Mouse (Mus musculus) erythroid progenitor cell, adult 5-6 weeks (primary cell): ENCODE results near the gene Tmem259. TPM values are rescaled to one million over a fixed set of nuclear protein-coding genes. Genes with fewer than 3 reads are reported as not detected.
A peak's percentile ranks its signal among the peaks of the same experiment; 100 is the strongest.

Experiments used
- ATAC-seq: replicated peaks from 2 replicates; pipeline ENCODE4 v1.8.0; 2016; ENCODE audit warnings: moderate number of reproducible peaks, mild to moderate bottlenecking, moderate TSS enrichment, inconsistent platforms; ENCODE audit not compliant: poor library complexity, low FRiP score, severe bottlenecking
- total RNA-seq, 2 experiments: library from RNA; stranded (forward) in 1 of 2; stranded (reverse) in 1 of 2; fragments of 150-400 nt in 1 of 2; fragments of 186-747, 209-891 nt in 1 of 2; gene quantifications; 2 replicates each; pipeline versions ENCODE4 v1.2.3 to v1.2.4; 2015 to 2017; ENCODE audit warnings: low replicate concordance in 2 of 2

Gene Tmem259
- total RNA-seq, 2 experiments from 2014 or later: 49.2 to 57.0 TPM

DNA sequence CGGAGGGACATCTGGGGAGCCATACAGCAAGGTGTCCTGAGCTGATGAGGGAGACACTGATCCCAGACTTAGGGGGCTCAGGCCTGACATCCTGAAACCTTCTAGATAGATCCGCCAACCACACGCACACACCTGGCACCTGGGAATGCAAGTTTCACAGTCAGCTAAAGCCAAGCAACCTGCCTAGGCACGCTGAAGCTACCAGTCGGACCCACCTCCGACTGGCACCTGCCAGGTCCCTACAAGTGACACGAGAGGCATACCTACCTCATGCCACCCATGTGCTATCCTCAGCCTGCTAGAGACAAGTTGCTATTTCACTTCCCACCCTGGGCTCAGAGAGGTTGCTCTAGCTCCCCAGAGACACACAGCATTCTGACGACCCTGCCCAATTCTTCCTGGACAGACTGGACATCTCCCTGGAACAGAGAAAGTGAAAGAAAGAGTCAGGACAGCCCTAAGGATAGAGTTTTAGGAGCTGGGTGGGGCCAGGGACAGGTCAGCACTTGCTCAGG, 5.2 kb upstream of the Tmem259 start:
- ATAC-seq: no peak

DNA sequence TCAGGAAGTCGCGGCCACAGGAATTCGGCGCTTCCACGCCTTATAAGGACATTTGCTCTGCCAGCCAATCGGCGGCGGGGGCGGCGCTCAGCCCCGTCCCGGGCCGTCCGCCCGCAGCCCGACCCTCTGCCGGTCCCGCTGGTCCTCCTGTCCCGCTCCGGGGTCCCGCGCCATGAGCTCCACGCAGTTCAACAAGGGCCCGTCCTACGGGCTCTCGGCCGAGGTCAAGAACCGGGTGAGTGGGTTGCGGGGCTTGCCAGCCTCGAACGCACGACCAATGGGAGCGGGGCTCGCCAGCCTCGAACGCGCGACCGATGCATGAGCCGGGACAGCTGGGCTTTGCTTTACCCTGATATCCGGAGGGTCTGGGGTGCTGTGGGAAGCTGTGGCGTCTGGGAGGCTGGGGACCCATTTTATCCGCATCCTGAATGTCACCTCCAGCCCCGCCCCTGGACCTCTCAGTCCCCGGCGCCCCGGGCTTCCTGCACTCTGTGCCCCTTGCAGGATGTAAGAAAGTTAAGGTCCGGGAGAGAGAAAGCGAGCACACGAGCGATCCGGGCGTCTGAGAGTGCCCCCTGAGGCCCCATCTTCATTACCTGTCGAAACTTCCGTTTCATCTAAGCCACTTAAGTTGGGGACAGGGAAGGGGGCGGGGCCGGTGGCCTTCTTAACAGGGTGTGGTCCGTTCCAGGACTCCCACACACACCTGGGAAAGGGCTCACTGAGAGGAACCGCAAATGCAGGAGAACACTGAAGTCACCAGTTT, 4.6 kb upstream of the Tmem259 start, which contains the start of gene Cnn2:
TSS of gene Cnn2 (plus strand) at position 79 of the 766 bp plus-strand sequence.
- no peak for ATAC-seq

DNA sequence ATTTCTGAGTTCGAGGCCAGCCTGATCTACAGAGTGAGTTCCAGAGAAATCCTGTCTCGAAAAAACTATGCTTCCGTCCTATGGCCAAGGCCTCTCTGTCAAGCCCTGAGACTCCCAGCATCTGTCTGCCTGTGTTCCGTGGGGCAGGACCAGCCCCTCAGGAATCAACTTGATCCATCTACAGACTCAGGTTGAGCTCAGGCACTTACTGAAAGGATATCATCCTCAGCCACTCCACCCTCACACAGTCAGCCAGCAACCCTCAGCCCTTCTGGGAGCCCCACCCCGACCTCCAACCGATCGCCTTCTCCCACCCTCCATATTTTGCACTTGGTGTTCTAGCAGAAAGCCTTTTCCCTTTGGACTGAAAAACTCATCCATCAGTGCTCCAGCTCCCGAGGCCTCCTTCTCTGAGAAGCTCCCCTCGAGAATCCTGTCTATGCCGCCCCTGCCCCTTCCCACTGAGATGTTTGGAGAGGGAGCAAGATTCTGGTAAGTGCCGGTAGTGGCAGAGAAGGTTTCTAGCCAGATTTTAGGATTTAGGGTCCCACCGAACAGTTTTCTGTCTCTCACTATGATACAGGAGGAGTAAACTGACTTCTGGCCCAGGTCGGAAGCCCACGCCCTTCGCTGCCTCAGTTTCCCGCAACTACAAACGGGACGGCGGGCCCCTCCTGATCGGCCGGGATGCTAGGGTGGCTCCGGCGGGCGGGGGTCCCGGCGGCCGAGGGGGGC, 3.8 kb upstream of the Tmem259 start:
- ATAC-seq: no peak

DNA sequence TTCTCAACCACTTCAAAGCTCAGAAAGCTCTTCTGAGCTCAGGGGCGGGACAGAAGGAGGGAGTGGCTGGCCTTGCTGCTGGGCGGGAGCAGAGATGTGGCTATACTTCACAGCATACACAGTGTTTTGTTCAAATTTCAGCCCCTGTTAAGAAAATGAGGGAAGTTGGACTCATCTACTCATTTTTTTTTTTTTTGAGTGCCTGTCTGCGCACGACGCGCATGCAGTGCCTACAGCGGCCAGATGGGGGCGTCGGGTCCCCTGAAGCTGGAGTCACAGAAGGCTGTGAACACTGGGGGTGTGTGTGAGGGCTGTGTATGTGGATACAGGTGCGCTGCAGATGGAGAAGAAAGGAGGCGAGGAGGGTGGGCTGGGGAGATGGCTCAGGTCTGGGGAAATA, 2.8 kb upstream of the Tmem259 start:
- peak; percentile 31 for ATAC-seq

DNA sequence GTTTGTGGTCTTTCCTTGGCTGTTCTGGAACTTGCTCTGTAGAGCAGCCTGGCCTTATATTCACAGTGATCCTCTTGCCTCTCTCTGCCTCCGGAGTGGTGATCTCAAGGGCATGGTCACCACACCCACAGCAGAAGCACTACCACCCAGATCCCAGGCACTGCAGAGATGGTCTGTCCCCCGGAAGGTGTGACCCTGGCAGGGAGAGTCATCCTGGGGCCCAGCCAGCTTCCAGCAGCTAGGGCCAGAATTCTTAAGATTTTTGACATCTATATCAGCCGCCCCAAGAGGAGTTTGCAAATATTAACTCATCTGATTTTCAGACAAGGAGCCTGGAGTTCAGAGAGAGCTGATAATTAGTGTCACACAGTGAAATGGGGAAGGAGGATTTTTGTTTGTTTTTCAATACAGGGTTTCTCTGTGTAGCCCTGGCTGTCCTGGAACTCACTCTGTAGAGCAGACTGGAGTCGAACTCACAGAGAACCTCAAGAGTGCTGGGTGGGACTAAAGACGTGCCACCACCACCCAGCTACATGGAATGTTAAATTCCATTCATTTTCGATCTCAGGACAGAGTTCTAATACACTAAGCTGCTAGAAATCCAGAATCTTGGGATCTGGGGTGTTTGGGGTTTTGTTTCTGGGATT, 2.2 kb upstream of the Tmem259 start:
- ATAC-seq: peak; percentile 52

DNA sequence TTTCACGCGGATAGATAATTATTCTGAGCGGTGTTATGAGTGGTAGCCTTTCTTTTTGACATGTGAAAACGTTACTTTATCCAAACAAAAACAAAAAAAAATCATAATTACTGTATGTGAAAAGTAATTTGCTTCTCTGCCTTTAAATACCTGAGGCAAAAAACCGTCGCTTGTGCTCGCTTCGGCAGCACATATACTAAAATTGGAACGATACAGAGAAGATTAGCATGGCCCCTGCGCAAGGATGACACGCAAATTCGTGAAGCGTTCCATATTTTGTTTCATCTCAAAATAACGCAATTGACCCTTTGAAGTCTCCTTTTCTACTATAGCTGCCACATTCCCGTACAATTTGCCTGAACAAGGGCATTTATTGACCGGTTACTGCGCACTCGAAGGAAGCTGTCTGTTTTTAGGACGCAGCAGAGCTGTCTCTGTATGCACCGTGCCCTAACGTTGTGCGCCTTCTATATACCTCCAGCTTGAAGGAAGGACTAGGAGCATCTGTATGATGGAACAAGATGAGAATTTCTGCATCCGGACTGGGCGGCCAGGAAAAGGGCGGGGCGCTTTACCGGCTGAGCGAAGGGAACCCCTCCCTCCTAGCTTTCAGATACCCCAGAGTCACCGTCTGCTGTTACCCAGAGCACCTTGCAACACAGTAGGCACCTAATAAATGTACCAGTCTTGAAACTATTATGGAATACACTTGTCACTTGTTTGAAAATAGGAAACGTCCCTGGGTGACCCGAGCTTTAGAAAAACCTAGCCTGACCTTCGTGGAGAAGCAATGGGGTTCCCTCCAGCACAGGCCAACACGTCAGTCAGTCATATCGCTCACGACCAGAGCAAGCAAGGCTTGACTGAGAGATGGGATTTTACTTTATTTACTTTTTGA, 1.5 kb upstream of the Tmem259 start:
- ATAC-seq: peak; percentile 53

DNA sequence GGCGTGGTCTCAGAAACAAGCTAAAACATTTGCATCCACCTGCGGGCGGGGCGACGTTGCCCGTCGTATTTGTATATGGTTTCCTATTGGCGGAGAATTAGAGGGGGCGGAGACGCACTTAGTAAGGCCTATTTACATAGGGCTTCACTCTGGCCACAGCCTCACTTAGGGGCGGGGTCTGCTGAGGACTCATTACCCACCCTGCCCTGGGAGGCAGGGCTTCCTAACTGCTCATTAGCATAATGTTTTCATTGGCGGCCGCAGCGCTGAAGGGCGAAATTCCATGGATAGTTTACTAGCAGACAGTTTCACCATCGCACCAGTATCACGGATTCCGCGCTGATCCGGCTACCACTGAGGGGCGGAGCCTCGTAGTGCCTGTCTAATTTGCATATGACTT, 741 bp upstream of the Tmem259 start:
- peak; percentile 70 for ATAC-seq

DNA sequence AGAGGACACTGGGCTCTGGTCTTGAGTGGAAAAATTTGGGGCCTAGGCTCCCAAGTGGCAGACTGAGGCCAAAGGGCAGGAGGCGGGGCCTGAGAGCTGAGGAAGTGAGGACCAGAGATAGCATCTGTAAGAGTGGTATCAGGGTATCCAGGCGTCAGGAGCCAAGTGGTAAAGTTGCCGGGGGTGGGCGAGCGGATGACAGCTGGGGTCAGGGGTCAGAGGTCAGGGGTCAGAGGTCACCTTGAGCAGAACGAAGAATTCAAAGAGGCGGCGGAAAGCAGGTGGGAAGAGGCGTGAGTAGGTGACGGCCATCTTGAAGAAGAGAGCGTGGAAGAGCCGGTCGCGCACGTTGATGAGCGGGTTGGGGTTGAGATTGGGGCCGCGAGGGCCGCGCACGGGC, 460 bp downstream of the Tmem259 start:
- ATAC-seq: no peak

DNA sequence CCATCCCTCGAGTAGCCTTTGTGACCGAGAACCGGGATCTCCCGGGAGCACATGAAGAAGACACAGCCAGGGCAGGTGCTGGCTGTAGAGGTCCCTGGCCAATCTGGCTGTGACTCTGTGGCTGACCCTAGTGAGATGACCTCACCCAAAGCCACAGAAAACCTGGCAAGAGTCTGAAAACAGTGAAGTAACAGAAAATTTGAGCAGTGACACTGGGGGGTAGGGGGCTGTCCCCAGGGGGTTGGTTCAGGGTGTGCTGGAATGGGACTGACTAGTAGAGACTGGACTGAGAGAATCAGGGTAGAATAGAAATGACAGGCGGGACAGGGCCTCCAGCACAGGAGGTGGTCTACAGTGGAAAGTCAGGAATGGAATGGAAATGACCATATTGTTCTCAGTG, 925 bp downstream of the Tmem259 start:
- ATAC-seq: no peak

DNA sequence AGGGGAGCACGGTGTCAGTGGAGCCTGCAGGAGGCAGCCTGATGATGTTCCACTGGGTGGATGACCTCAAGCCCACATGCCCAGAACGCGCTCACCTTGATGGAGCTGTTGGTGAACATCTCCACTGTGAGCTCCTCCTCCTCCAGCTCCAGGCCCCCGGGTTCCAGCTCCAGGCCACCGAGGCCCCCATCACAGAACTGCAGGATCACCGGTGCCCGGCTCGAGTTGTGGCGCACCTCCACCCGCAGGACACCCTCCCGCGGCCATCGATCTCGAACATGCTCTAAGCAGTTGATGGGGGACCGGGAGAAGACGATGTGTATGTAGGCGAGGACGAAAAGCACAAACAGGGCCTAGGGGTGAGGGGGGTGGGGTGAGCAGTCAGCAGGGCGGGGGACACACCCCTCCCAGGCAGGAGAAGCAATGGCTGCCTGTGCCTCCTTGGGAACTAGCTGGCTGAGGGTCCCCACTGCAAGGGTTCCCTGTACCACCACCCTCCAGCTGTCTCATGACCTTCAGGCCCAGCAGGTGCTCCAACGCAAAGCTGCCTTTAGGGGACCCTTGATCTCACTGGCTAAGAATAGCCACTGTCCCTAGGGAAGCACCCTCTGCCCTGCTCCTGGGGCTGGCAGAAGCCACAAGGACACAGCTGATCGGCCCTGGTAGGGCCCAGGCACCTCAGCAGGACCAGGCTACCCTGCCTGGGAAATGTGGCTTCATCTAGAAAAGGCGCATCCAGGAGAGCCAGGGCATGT, 4.6 kb downstream of the Tmem259 start:
- no peak for ATAC-seq

DNA sequence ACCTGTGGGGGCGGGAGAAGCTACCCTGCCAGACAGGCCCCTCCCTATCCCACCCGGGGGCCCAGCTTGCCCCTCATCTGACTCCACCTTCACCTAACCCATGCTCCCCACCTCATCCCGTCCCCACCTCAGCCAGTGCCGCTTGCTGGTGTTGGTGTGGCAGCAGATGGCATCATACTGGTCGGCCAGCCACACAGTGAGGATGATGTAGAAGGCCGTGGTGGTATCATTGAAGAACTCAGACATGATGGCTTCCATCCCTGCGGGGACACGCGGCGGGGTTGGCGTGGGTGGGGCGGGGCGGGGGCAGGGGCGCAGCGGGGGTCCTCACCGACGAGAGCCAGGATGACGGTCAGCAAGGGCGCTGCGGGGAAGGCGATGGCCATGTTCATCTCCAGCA, 6.1 kb downstream of the Tmem259 start:
- no peak for ATAC-seq

DNA sequence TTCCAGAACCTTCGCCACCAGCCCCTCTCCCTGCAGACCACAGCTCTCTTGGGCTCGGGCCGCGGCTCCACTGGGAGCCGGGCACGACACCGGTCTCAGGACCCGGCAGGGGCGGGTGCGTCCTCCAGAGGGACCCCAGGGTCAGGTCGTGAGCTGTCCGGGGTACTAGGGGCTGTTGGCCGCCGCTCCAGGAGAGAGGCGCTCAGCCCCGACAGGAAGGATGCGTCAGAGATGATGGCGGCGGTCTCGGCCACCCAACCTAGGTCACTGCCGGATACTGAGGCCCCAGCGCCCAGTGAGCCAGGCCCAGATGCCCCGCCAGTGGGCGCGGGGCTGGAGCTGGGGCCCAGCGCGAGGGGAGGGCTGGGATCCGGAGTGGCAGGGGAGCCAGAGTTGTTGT, 6.8 kb downstream of the Tmem259 start:
- ATAC-seq: no peak

DNA sequence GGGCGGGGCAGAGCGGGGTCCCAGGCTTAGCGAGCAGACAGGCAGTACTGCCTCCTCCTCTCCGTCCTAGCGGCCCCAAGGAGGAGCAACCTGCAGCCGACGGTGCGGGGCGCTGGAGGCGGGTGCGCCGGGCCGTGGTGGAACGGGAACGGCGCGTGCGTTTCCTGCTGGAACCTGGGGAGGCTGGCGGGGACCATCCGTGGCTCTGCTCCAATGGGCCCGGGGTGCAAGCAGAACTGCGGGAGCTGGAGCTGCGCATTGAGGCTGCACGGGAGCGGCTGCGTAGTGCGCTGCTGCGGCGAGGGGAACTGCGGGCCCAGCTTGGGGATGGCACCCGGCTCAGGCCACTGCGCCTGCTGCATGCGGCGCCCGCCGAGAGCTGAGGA, 7.4 kb downstream of the Tmem259 start:
- ATAC-seq: no peak

DNA sequence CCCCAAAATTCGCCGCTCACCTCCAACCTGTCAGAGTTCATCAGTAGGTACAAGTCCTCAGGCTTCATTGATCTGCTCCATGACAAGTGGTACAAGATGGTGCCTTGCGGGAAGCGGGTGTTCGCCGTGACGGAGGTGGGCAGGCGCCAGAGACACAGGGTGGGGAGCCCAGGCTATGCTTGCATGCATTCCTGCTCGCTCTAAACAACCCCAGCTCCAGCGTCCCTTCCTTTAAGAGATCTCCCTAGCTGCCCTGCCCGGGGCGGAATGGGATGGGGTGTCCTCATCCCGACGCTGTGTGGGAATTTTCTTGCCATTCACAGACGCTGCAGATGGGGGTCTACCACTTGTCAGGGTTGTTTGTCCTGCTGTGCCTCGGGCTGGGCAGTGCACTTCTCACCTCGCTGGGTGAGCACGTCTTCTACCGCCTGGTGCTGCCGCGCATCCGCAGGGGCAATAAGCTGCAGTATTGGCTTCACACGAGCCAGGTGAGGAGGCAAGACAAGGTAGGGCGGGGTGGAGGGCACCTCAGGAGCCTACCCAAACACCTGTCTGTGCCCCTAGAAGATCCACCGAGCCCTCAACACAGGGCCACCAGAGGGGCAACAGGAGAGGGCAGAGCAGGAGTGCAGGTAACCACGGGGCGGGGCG, 7.9 kb downstream of the Tmem259 start:
- no peak for ATAC-seq

DNA sequence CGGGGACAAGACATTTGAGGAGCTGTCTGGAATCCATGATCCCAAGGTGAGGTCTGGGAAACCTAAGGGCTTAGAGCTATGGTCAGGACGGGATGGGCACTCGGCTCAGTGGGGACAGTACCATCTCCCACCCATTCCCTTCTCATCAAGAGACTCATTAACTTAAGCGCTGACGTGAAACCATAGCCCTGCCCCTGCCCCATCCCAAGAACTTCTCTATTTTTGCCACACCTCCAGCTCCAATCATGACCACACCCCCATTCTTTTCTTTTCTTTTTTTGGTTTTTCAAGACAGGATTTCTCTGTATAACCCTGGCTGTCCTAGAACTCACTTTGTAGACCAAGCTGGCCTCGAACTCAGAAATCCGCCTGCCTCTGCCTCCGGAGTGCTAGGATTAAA, 9.5 kb downstream of the Tmem259 start:
- no peak for ATAC-seq

DNA sequence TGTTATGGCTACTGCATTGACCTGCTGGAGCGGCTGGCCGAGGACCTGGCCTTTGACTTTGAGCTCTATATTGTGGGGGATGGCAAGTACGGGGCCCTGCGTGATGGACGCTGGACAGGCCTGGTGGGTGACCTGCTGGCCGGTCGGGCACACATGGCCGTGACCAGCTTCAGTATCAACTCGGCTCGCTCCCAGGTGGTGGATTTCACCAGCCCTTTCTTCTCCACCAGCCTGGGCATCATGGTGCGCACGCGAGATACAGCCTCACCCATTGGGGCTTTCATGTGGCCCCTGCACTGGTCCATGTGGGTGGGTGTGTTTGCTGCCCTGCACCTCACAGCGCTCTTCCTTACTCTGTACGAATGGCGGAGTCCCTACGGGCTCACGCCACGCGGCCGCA, 10.0 kb downstream of the Tmem259 start:
- no peak for ATAC-seq

DNA sequence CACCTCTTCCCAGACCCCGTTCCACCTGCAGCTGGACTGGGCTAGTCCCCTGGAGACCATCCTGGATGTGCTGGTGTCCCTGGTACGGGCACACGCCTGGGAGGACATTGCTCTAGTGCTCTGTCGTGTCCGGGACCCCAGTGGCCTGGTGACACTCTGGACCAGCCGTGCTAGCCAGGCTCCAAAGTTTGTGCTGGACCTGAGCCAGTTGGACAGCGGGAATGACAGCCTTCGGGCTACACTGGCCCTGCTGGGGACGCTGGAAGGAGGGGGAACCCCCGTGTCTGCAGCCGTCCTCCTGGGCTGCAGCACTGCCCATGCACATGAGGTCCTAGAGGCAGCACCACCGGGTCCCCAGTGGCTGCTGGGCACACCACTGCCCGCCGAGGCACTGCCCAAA, 11.3 kb downstream of the Tmem259 start:
- no peak for ATAC-seq

DNA sequence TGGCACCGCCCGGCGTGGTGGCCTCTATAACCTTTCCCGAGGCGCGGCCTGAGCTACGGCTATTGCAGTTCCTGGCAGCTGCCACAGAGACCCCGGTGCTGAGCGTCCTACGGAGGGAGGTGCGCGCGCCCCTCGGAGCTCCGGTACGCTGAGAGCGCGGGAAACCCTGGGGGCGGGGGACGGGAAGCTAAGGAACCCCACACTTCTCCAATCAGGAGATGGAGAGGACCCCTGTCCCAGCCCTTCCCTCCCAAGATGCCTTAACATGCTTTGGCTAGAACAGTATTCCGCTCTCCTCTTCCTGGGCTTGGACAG, 13.0 kb downstream of the Tmem259 start:
- no peak for ATAC-seq
